Mouse (Mus musculus) v-Abl transformed pro-B cells (cell line): Measurements from ENCODE around the gene 6030445D17Rik.

Experiments used
- in situ Hi-C, 2 experiments: fragments of 400-800 bp; cut with MboI; formaldehyde crosslinking; loops; one replicate each; pipeline ENCODE4 v1.15.1; 2025; ENCODE audit not compliant: unreplicated experiment in 2 of 2

The 6030445D17Rik gene

GRCm38 (mm10) chr4:136462086-136462838 is at the start of gene 6030445D17Rik:
Gene 6030445D17Rik, plus strand, starts transcription at chr4:136462250.
- in situ Hi-C loops: loop anchor here in 1 of 2 experiments (5.0 kb wide), 1 partner anchor 50 kb away; no protein-coding TSS in a partner anchor

DNA sequence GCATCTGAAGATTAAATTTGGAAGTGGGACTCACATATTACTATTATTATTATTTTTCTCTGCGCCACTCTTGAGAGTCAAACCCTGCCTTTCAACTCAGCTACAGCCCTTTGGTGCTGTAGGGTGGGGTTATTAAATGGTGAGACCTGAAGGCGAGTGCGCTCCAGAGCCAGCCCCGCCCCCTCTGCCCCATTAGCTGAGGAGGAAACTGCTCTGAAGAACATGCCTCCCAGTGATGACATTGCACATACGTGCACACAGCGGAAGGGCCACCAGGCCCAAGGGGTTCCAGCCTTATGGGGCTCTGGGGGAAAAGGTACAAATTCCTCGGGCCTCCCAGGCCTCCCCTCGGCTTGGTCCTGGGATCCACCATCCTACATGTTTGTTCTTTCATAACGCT is 46.6 kb upstream of the 6030445D17Rik start:
- in situ Hi-C loops: loop anchor here in 1 of 2 experiments (25.0 kb wide), 1 partner anchor 672 kb away; no protein-coding TSS in a partner anchor

DNA sequence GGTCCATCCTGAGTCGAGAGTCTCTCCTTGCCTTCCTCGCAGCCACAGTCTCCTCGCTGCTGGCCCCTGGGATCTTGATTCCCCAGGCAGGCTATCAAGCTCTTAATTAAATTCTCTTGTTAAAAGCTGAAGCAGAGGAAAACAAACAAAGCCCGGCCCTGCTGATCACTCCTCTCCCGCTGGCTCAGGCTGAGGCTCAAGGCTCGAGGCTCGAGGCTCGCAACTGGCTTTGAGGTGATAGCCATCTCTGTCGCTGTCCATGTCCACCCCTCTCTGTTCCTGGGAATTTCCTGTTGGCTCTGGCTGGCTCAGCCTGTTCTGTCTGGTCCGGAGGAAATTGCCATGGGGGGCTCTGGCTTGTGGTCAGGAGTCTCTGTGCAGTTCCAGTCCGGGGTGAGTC is 43.1 kb upstream of the 6030445D17Rik start:
- in situ Hi-C loops: loop anchor here in 1 of 2 experiments (25.0 kb wide), 1 partner anchor 668 kb away; no protein-coding TSS in a partner anchor

DNA sequence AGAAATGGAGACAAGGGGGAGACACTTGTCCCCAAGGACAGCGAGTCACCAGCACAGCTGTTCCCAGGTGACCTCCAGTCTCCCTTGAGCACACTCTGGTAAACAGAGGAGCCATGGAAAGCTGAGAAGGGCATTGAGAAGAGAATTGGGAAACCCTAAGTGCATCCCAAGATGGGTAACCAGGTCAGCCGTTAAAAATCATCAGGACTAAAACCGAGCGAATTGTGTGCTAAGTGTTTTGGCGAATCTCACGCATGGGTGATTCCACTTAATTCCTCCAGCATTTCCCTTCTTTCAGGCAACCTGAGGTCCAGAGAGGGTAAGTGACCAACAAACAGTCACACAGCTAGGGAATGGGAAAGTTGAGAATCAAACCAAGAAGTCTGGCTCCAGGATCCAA is 42.7 kb upstream of the 6030445D17Rik start:
- in situ Hi-C loops: loop anchor here in 1 of 2 experiments (25.0 kb wide), 1 partner anchor 668 kb away; no protein-coding TSS in a partner anchor

GRCm38 (mm10) chr4:136423224-136423623 is 38.8 kb upstream of the 6030445D17Rik start, which contains the start of gene Htr1d:
Gene Htr1d, plus strand, starts transcription at chr4:136423524.
- in situ Hi-C loops: loop anchor here in 1 of 2 experiments (25.0 kb wide), 1 partner anchor 664 kb away; no protein-coding TSS in a partner anchor

GRCm38 (mm10) chr4:136424120-136424999 is 37.7 kb upstream of the 6030445D17Rik start:
- in situ Hi-C loops: loop anchor here in 1 of 2 experiments (25.0 kb wide), 1 partner anchor 663 kb away; no protein-coding TSS in a partner anchor

- in situ Hi-C loops: loop anchor here (25.0 kb wide), 2 partner anchors 412 to 662 kb away; partner anchors contain the start of gene Ephb2 (in 1 of the 2)
These were observed 37.1 kb upstream of the 6030445D17Rik start for GRCm38 (mm10) chr4:136425000-136425288.

DNA sequence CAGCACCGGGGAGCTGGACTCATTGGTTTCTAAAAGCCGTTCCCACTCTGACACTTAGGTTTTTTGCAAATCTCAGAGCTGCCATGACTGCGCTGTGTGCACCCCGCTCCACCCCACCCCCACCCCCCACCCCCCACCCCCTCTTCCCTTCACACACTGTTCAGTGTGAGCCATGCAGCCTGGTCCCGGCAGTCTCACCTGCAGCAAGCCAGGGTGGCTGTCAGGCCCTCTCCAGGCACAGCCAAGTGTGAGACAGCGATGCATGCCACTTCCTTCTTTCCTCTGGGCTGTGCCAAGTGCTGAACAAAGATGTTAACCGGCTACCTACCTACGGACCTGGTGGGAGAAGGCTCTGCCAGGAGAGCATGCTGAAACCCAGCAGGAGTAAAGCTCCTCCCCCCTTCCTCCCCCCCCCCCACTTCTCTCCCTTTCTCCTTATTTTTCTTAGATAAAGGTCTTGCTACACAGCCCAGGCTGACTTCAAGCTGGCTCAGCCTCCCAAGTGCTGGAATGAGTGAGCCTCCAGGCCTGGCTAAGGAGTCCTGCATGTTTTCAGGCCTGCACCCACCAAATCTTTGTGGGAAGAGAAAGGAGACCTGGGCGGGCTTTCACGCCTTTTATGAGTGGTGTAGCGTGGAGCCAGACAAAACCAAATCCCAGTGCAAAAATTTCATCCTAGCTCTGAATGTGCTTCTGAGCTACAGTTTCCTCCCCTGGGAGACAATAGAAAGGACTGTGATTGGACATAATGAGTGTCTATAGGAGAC is 31.3 kb upstream of the 6030445D17Rik start:
- in situ Hi-C loops: loop anchor here in 1 of 2 experiments (25.0 kb wide), 2 partner anchors 407 to 657 kb away; partner anchors contain the start of gene Ephb2

- in situ Hi-C loops: loop anchor here in 1 of 2 experiments (25.0 kb wide), 2 partner anchors 406 to 656 kb away; partner anchors contain the start of gene Ephb2
These were observed 30.7 kb upstream of the 6030445D17Rik start for GRCm38 (mm10) chr4:136431376-136431693.

- in situ Hi-C loops: loop anchor here in 1 of 2 experiments (25.0 kb wide), 2 partner anchors 403 to 653 kb away; partner anchors contain the start of gene Ephb2
These were observed 28.0 kb upstream of the 6030445D17Rik start for GRCm38 (mm10) chr4:136434029-136434428.

- in situ Hi-C loops: loop anchor here in 1 of 2 experiments (25.0 kb wide), 2 partner anchors 398 to 648 kb away; partner anchors contain the start of gene Ephb2
These were observed 22.9 kb upstream of the 6030445D17Rik start for GRCm38 (mm10) chr4:136439106-136439505.

GRCm38 (mm10) chr4:136441354-136442043 is 20.6 kb upstream of the 6030445D17Rik start:
- in situ Hi-C loops: loop anchor here in 1 of 2 experiments (25.0 kb wide), 2 partner anchors 396 to 646 kb away; partner anchors contain the start of gene Ephb2

GRCm38 (mm10) chr4:136444561-136444960 is 17.5 kb upstream of the 6030445D17Rik start:
- in situ Hi-C loops: loop anchor here in 1 of 2 experiments (25.0 kb wide), 2 partner anchors 393 to 643 kb away; partner anchors contain the start of gene Ephb2

DNA sequence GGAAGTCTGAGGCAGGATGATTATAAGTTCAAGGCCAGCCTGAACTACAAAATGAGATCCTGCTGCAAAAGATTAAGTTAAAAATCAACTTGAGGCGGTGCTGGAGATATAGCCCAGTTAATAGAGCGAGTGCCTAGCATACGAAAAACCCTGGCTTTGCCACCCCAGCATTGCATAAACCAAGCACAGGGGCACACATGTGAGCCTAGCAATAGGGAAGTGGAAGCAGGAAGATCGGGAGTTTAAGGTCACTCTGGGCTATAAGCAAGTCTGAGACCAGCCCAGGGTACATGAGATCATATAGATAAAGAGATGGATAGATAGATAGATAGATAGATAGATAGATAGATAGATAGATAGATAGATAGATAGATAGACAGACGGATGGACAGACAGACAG is 12.3 kb upstream of the 6030445D17Rik start:
- in situ Hi-C loops: loop anchor here in 1 of 2 experiments (5.0 to 25.0 kb wide), 4 partner anchors 173 to 638 kb away; partner anchors contain the start of genes Ephb2 and Lactbl1

- in situ Hi-C loops: loop anchor here in 1 of 2 experiments (5.0 to 10.0 kb wide), 2 partner anchors 172 to 195 kb away; partner anchors contain the start of gene Lactbl1
These were observed 11.8 kb upstream of the 6030445D17Rik start for GRCm38 (mm10) chr4:136450271-136450670.

DNA sequence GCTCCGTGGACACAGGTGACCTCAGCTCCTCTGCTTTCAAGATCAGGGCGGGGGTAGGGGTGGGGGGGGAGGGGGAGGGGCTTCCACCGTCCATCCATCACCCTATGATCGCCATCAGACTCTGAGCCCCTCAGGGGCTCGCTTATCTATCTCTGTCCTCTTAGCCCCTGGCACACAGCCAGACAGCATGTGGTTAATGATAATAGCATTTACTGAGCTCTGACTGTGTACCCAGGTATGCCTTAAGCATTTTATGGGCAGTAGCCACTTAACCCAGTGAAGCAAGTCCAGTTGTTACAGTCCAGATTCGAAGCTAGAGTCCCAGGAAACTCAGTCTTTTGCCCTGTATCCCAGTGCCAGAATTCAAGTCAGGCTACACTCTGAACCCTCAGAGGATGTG is 10.5 kb upstream of the 6030445D17Rik start:
- in situ Hi-C loops: loop anchor here in 1 of 2 experiments (5.0 to 10.0 kb wide), 2 partner anchors 171 to 197 kb away; partner anchors contain the start of gene Lactbl1

- in situ Hi-C loops: loop anchor here in 1 of 2 experiments (5.0 to 10.0 kb wide), 2 partner anchors 170 to 197 kb away; partner anchors contain the start of gene Lactbl1
These were observed 9.8 kb upstream of the 6030445D17Rik start for GRCm38 (mm10) chr4:136452286-136452685.

- in situ Hi-C loops: loop anchor here in 1 of 2 experiments (5.0 to 10.0 kb wide), 2 partner anchors 170 to 198 kb away; partner anchors contain the start of gene Lactbl1
These were observed 9.3 kb upstream of the 6030445D17Rik start for GRCm38 (mm10) chr4:136452792-136453191.
